Mouse (Mus musculus) brain, embryonic 14.5 days (tissue): ENCODE results near the gene A030005K14Rik.

Experiments
- CTCF ChIP-seq: fragments of 200-500 bp; IDR thresholded peaks from 2 replicates; pipeline ENCODE4 v1.5.1; 2012; ENCODE audit warnings: inconsistent platforms, mild to moderate bottlenecking, moderate library complexity, borderline replicate concordance; ENCODE audit not compliant: insufficient read depth, insufficient read length; ENCODE audit errors: extremely low read depth
- POLR2A ChIP-seq: fragments of 200-500 bp; IDR thresholded peaks from 2 replicates; pipeline ENCODE4 v1.6.1; 2012; ENCODE audit warnings: mild to moderate bottlenecking, inconsistent platforms, borderline replicate concordance; ENCODE audit not compliant: poor library complexity, insufficient read depth, insufficient read length, severe bottlenecking; ENCODE audit errors: extremely low read depth

GRCm38 (mm10) chr1:83042380-83042779 is 16.8 kb downstream of the A030005K14Rik start, which contains the start of gene Krtap28-10:
- TF ChIP-seq POLR2A (no peak), CTCF (no peak)
